Mouse (Mus musculus): ENCODE data around the gene Olfr874.
"Not testable (repeated sequence)": the region's sequence is repeated elsewhere in the genome, so short reads cannot be mapped to it uniquely, and the experiment has no call there.

Olfr874 gene

DNA sequence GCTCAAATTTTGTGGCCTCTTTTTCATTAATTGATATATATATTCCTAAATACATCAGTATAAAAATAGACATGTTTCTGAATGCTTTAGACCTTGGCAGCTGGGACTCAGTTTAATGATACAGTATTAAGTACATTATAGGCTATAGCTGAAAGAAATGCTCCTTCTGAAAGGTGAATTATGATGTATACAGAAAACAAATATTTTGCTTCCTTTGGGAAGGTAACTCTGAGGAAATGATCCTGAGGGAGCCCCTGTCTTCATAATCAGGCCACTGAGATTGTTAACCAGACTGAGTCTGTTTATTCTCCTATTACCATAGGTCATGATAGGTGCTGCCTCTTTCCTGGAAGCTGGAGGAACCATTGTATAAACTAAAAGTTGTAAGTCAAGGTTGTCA lies at the start of gene Olfr874:
Olfr874 (plus strand) TSS at position 301 of the 400 bp plus-strand sequence.
- no peak for DNase-seq (ENCODE audit: low read depth, low spot score)

DNA sequence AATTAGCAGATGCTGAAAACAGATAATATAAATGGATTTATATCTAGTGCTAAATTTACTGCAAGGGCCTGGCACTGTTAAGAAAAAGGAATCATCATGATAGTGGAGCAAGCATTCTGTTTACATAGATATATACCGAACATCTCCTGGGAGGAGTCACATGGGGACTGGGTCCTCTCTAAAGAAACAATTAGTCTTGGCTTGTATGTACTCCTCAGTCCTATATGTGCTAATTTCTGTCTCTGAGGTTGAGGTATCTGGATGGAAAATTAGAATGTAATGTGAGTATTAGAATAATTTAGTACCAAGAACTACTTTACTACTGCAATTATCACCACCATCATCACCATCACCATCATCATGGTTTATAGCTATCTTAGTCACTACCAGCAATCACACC lies 28.8 kb upstream of the Olfr874 start, which contains the start of gene Olfr160:
Olfr160 (minus strand) TSS at position 101 of the 400 bp plus-strand sequence.
- no peak for DNase-seq (ENCODE audit: low read depth, low spot score)

DNA sequence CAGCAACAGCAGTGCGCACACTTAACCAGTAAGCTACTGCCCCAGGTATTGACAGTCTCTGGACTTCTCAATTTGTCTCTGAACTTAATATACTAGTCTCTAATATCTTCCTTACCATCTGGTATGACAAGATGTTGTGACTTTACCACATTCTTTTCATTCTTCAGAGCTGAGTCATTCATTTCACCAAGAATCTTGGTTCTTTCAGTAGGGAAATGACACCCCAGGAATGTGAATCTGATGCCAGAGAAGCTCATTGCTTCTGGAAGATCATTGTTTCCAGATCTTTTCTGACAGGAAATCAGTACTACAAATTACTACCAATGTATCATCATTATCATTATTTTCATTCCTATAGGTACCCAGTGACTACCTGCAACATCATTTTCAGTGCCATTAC lies 10.6 kb upstream of the Olfr874 start:
- DNase-seq (ENCODE audit: low read depth, low spot score) = no peak

DNA sequence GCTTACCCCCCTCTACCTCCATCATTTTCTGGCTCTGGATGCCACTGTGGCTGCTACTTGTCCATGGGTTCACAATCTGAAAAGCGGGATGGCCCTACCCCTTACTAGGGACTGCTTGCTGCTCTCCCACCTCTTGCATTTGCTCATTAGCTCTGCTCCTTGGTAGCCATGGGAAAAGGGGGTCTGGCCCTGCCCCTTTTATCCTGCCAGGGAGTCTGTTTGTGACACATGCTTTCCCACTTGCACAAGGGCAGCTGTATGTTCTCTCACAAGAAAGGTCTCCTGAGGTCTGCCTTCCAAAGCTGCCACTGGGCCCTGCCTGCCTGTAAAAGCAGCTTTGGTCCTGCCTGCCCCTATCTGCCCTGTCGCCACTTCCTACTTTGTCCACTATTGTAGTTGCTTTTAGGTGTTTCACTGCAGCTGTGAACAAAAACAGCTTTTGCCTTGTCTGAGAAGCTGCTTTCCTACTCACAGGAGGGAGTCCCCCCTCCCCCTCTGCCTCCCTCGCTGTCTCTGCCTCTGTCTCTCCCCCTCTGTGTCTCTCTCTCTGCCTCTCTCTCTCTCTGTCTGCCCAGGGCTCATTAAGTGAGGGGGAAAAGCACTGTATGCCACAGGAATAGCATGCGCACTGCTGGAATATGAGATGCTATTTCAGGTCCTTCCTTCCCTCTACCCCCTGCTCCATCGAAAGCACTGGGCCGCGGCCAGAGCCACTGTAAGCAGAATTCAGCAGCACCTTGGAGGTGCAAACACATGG lies 5.6 kb downstream of the Olfr874 start:
- DNase-seq (ENCODE audit: low read depth, low spot score) = no peak

DNA sequence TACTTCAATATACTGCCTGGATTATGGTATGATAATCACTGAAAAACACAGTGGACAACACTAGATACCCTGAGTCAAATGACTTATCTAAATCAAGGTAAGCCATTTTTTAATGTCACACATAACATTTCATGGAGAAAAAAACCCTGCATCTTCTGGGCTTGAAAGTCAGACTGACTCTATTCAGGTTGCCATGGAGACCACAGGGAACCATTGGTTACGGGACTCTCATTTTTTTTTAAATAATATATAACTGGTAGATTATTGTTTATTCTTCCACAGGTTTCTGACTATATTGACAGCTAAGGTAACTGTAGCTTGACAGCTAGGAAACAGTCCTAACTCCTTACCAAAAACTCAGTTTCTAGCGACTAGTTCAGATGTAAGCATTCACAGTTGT lies 6.6 kb downstream of the Olfr874 start:
- DNase-seq (ENCODE audit: low read depth, low spot score) = no peak

DNA sequence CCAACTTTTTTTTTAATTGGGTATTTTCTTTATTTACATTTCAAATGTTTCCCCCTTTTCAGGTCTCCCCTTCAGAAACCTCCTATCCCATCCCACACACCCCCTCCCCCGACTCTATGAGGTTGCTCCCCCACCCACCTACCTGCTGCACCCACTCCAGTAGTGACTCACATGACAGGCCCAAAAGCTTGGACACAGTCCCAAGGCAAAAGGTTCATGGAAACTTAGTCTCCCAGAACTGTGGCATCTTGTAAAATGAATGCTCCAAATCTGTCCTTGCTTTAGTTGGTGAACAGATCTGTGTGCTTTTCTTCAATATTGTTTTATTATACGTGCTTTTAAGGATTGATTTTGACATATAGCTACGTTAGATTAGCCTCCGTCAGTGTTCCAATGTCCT lies 7.1 kb downstream of the Olfr874 start:
- no peak for DNase-seq (ENCODE audit: low read depth, low spot score)

DNA sequence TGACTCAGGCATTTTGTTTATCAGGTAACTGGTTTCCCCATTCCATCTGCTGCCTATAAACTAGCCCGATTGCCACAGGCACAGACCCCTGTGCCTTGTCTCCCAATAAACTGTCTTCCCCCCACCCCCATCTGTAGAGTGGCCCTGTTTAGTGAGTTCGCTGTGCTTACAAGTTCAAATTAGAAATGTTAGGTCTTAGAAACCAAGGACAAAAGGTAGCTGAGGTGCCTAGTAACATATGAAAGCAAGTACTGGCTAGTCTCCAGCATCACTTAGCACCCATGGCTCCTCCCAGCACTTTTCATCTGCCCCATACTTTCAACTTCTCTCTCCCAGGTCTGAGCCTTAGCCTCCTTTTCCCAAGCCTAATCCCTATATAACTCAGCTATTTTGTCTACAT lies 16.8 kb downstream of the Olfr874 start:
- DNase-seq (ENCODE audit: low read depth, low spot score) = no peak

DNA sequence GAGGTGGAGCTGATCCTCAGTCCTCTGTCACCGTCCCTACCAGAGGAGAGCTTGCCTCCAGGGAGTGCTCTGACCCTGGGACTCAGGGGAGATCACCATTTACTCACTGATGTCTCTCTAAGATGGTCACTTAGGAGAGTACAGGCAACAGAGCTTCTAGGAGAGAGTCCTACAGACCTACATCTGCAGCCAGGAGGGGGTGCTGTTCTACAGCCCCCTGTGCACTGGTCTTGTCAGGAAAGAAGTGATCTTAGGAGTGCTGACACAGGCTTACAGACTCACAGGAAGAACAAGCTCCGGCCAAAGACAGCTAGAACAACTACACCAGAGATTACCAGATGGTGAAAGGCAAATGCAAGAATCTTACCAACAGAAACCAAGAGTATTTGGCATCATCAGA lies 17.6 kb downstream of the Olfr874 start:
- DNase-seq (ENCODE audit: low read depth, low spot score) = no peak

DNA sequence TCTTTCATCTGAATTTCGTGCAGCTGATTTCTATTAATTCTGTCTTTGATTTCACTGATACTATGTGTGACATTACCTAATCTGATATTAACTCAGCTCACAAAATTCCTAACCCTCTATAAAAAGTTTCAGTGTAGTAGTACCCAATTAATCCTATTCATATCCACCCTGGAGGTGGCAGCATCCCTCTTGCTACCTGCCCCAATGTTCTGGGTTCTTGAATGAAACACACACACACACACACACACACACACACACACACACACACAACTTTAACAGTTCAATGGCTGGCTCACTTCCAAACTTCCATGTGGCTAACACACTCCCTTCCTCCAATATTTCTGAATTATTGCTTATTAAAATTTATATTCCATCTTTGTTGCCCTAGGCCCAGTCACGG lies 25.8 kb downstream of the Olfr874 start:
- DNase-seq (ENCODE audit: low read depth, low spot score) = no peak

DNA sequence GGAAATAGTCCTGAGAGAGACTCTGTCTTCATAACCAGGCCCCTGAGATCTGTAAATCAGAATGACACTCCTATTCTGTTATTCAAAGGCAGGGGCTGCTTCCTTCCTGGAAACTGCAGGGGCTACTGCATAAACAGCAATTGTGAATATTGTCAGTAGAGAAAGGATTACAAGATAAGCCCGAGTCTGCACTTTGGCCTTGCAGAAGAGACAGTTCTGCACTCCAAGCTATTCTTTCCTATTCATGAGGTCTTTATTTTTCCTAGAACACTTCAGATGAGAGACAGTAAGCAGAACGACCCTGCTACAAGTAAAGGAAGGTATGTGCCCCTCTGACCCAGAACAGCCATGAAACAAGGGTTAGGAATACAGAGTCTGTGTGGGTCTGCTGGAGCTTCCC lies 26.9 kb downstream of the Olfr874 start, which contains the start of gene Olfr875:
Olfr875 (plus strand) TSS at position 99 of the 400 bp plus-strand sequence.
- no peak for DNase-seq (ENCODE audit: low read depth, low spot score)

DNA sequence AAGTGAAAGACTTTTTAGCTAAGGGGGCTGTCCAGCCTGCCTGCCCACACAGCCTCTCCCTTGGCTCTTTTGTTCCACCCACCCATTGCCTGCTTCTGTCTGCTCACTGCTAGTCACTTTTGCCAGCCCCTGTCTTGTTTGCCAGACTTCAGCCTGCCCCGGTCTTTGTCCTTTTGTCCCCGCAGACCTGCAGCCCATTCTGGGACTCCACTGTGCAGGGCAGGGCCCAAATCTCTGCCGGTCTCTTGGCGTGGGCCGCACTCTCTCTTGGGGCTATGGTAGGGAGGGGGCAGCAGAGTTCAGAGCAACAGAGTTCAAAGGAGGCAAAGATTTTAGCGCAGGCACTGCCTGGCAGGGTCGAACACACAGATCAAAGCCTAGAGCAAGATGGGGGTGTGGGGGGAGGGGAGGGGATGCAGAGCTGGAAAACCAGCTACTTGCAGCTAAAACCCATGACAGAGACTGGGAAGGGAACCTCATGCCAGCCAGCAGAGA lies 37.9 kb downstream of the Olfr874 start:
- no peak for DNase-seq (ENCODE audit: low read depth, low spot score)

DNA sequence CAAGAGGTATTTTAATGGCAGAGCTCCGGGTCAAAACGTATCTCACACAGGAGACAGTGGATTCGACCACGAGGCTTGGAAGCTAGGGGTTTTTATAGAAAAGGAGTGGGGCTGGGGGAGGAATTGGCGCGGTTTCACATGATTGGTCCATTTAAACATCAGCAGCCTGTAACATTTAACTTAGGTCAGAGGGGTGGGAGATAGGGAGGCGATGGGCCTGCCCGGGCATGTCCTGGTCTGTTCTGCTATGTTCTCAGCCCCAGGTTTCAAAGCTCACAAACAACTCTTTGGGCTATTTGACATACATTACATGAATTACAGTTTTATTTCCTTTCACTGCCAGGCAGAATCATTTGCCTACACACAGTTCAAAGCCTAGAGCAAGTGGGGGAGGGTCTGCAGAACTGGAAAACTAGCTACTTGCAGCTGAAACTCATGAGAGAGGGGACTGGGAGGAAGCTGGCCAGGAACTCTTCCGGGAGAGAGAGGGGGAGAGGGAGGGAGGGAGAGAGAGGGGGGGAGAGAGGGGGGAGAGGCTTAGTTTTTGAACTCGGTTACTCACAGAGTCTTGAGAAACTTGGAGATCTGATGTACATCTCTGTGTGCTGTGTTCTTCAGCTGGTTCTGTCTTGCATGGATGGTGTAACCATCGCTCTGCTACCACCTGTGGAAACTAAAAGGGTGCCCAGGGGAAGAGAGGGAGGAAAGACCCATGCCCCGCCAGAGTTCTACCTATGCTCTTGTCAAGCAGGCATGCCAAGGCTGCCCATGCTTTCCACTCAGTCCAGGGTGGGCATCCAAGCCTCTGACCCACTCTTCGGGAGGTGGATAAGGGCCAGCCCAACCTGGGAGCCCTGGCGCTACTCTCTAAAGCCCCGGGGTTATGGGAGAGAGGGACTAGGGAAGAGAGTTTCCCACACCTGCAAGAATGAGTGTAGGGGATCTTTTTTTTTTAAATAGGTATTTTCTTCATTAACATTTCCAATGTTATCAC lies 38.8 kb downstream of the Olfr874 start:
- not testable (repeated sequence) for DNase-seq (ENCODE audit: low read depth, low spot score)

DNA sequence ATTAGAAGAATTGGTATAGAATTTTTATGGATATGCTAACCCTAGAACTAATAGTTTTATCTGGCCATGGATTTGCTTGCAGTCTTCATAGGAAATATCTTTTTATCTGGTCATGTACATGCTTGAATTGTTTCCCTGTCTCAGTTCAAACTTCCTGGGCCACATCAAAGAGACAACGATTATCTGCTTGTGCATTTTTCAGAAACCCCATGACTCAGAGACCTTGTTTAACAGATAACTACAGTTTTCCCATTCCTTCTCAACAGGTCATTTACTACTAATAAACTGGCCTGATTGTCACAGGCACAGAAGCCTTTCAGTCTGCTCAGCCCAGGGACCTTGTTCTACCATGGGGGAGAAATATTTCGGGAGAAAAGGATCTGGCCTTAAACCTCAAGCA lies 41.5 kb downstream of the Olfr874 start:
- no peak for DNase-seq (ENCODE audit: low read depth, low spot score)
